15 mouse cellular contexts compared by ENCODE assay signal in the genomic region with DNA sequence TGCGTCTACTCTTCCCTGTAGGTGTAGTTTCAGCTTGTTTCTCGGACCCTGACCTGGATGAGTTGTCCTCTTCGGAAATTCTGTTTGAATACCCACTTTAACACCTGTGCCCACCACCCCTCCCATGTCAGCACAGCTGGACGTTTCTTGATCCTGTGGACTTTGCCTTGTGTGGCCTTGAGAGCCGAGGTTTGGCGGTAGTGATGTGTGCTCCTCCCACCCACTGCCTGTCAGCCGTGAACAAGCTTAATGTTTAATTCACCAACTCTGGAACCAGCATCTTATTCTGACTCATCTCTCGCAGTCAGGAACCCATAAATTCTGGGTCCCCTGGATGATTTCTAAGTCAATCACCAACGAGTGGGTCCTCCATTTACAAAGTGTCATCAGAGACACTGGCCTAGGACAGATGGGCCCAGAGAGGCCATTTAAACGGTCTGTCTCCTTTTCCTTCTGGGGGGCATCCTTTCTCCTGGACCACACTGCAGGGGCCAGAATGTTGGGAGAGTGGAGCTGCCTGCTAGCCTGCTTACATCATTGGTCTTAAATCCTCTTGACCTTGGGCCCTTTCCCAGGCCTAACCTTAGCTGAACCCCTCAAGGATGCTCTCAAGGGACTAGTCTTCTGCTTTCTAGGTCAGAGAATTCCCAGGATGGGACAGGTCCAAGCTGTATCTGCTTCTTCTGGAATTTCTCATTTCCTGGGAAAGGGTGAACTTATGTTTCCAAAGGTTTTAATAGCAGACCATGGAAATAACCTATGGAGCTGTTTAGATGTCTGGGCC. TPM values are rescaled to one million over a fixed set of nuclear protein-coding genes. Genes with fewer than 3 reads are reported as not detected.
DNase-seq lines count a peak whose midpoint lies in the region; ATAC-seq and TF ChIP-seq lines count a peak whose summit lies in the region.
"Had no signal": no experiment of that assay in that cellular context is flagged by ENCODE, and none has a peak within 500 bp of the region (broad histone marks: within the 10 kb centered on the region; RNA-seq: fewer than 3 reads in every experiment).

No protein-coding gene starts in this region.

- no peak for ATAC-seq in lung, postnatal 0 days

- H3K9me3 ChIP-seq in lung, postnatal 0 days (ENCODE audit: low read length): no peaks in the 10 kb centered on the region
- H3K9me3 ChIP-seq: embryonic facial prominence, embryonic 12.5 days; limb, embryonic 13.5 days had no signal

- no peak overlapping the region for H3K9ac ChIP-seq in lung, postnatal 0 days (replicated peaks; ENCODE audit: low read depth)
- H3K9ac ChIP-seq: embryonic facial prominence, embryonic 12.5 days; limb, embryonic 13.5 days had no signal

- intact Hi-C loops in gastrocnemius, postnatal 14 days (cut with DNase I; ENCODE audit: low total_unique reads): no loop called here

- no peaks in the 10 kb centered on the region for H3K4me1 ChIP-seq in lung, postnatal 0 days (ENCODE audit: insufficient read depth, low read depth, low read length)
- H3K4me1 ChIP-seq: embryonic facial prominence, embryonic 12.5 days; limb, embryonic 13.5 days had no signal

- no peak for TF ChIP-seq CTCF in layer of hippocampus, adult 2 months (conservative IDR thresholded peaks at IDR 0.05)
- TF ChIP-seq CTCF in lung, postnatal 0 days (IDR thresholded peaks at IDR 0.05): no peak

- 46% methylated on average over 10 of the region's 10 CpGs for WGBS in lung, postnatal 0 days

- TF ChIP-seq EP300 in lung, postnatal 0 days (IDR thresholded peaks at IDR 0.05): no peak

- no peaks in the 10 kb centered on the region for H3K36me3 ChIP-seq in lung, postnatal 0 days (ENCODE audit: insufficient read depth, low read length)
- H3K36me3 ChIP-seq: embryonic facial prominence, embryonic 12.5 days; limb, embryonic 13.5 days had no signal

- 0 out of 2 replicates have a peak overlapping the region, but pooled peaks have one; percentile 28 for H3K27ac ChIP-seq in layer of hippocampus, adult 2 months
- no peak overlapping the region for H3K27ac ChIP-seq in lung, postnatal 0 days (ENCODE audit: low read length)
- H3K27ac ChIP-seq: embryonic facial prominence, embryonic 12.5 days; limb, embryonic 13.5 days had no signal

- H3K4me3 ChIP-seq in layer of hippocampus, adult 2 months: no peak overlapping the region
- no peak overlapping the region for H3K4me3 ChIP-seq in lung, postnatal 0 days (ENCODE audit: low read depth, low read length)
- H3K4me3 ChIP-seq: embryonic facial prominence, embryonic 12.5 days; limb, embryonic 13.5 days had no signal

- no peaks in the 10 kb centered on the region for H3K27me3 ChIP-seq in lung, postnatal 0 days (replicated peaks; ENCODE audit: insufficient read depth, low read length)
- H3K27me3 ChIP-seq: embryonic facial prominence, embryonic 12.5 days; limb, embryonic 13.5 days had no signal

- no peak overlapping the region for H3K4me2 ChIP-seq in lung, postnatal 0 days (replicated peaks; ENCODE audit: low read depth, low read length)
- H3K4me2 ChIP-seq: embryonic facial prominence, embryonic 12.5 days; limb, embryonic 13.5 days had no signal

- peak; percentile 20 for DNase-seq in gastrocnemius, postnatal 25 days
- DNase-seq in gastrocnemius, postnatal 14 days: no peak
- DNase-seq in layer of hippocampus, adult 2 months (ENCODE audit: low spot score in 2 of 2): no peak
- DNase-seq in layer of hippocampus, adult 11-12 months (ENCODE audit: low spot score): no peak
- peak; percentile 45 for DNase-seq in kidney, adult 18-20 months
- DNase-seq in kidney, postnatal 10 days: peak; percentile 49
- DNase-seq in ovary, postnatal 10 days (ENCODE audit: low spot score): no peak
- DNase-seq in lung, postnatal 0 days (ENCODE audit: low spot score): no peak
- DNase-seq: adrenal gland, postnatal 25 days had no signal

RNA-seq across cellular contexts. Expression of a gene that starts 28.5 kb away (rescaled TPM):
- total RNA-seq in gastrocnemius, postnatal 25 days (2021): under 1 TPM in 1 of 2 experiments, not detected in 1; 0.32 TPM
- under 1 TPM; 0.29 to 0.69 TPM for total RNA-seq in gastrocnemius, postnatal 14 days (2021)
- 1 to 10 TPM in 1 of 2 experiments, under 1 TPM in 1; 0.93 to 2.1 TPM for total RNA-seq in layer of hippocampus, adult 2 months (2021)
- polyA plus RNA-seq in lung, postnatal 0 days (2015; fragmentation: Nextera tagmentation; extraction: Ambion mirVana): not detected in 2 replicates
- total RNA-seq: heart, postnatal 14 days; megakaryocyte-erythroid progenitor cell, adult 5-6 weeks had no signal
- polyA plus RNA-seq: embryonic facial prominence, embryonic 12.5 days; limb, embryonic 13.5 days; lung, embryonic 16.5 days; neural tube, embryonic 14.5 days had no signal

Comparison
In these comparisons a context has a peak if more than half of its experiments do, and no peak if none do; other contexts are left out.
1. DNase-seq: peak in gastrocnemius, postnatal 25 days (single experiment), kidney, adult 18-20 months (single experiment) and kidney, postnatal 10 days (single experiment); none in gastrocnemius, postnatal 14 days (single experiment), layer of hippocampus, adult 2 months (0 of 2), layer of hippocampus, adult 11-12 months (single experiment), ovary, postnatal 10 days (single experiment) and lung, postnatal 0 days (single experiment).